Mouse (Mus musculus): ENCODE measurements at regions not wholly inside any gene's neighbourhood (a gene's known extent, or its start where the extent isn't known, plus 50 kb on each side); places are given as distances from the start of the nearest gene placed in this dataset.

- no peak for TF ChIP-seq GATA1 (IDR thresholded peaks at IDR 0.05; ENCODE audit: low read length)
- TF ChIP-seq TAL1 (IDR thresholded peaks at IDR 0.05; ENCODE audit: low read length), result no peak
These were observed 140.7 kb downstream of the Ube2e3 start for GRCm38 (mm10) chr2:79008642-79009041.

Measured in erythroblast, embryonic 14.5 days (primary cell).